Mouse (Mus musculus) lung, postnatal 0 days (tissue): ENCODE results near the gene Erp29. TPM values are rescaled to one million over a fixed set of nuclear protein-coding genes. Genes with fewer than 3 reads are reported as not detected.

Source experiments
- ATAC-seq: fragments of 200-750 bp; cut with Nextera tagmentation; 2 replicates; pipeline ENCODE4 v1.8.0; 2017; ENCODE audit warnings: moderate library complexity
- DNase-seq: peaks from one replicate; pipeline ENCODE4 v3.0.0-alpha.2; 2016; ENCODE audit warnings: low spot score
- H3K27ac ChIP-seq: fragments of 300-500 bp; sonication (generic); 2 replicates; pipeline ENCODE4 v1.5.1; 2014; ENCODE audit warnings: antibody characterized with exemption, mild to moderate bottlenecking, low read length, mixed read lengths
- H3K27me3 ChIP-seq: fragments of 300-500 bp; sonication (generic); replicated peaks from 2 replicates; pipeline ENCODE4 v1.6.1; 2014; ENCODE audit warnings: low read length, mixed read lengths; ENCODE audit not compliant: insufficient read depth
- H3K36me3 ChIP-seq: fragments of 300-500 bp; sonication (generic); 2 replicates; pipeline ENCODE4 v1.6.1; 2014; ENCODE audit warnings: low read length, mixed read lengths; ENCODE audit not compliant: insufficient read depth
- H3K4me1 ChIP-seq: fragments of 300-500 bp; sonication (generic); 2 replicates; pipeline ENCODE4 v1.6.1; 2014; ENCODE audit warnings: antibody characterized with exemption, low read depth, low read length, mixed read lengths; ENCODE audit not compliant: insufficient read depth
- H3K4me2 ChIP-seq: fragments of 300-500 bp; sonication (generic); replicated peaks from 2 replicates; pipeline ENCODE4 v1.6.1; 2014; ENCODE audit warnings: low read depth, mild to moderate bottlenecking, low read length, moderate library complexity, mixed read lengths
- H3K4me3 ChIP-seq: fragments of 300-500 bp; sonication (generic); 2 replicates; pipeline ENCODE4 v1.5.1; 2014; ENCODE audit warnings: low read depth, low read length
- H3K9ac ChIP-seq: fragments of 300-500 bp; sonication (generic); replicated peaks from 2 replicates; pipeline ENCODE4 v1.6.1; 2014; ENCODE audit warnings: low read depth, mild to moderate bottlenecking
- H3K9me3 ChIP-seq: fragments of 300-500 bp; sonication (generic); 2 replicates; pipeline ENCODE4 v1.6.1; 2016; ENCODE audit warnings: low read length, mixed read lengths
- CTCF ChIP-seq: IDR thresholded peaks from 2 replicates; pipeline ENCODE4 v1.5.1; 2016; ENCODE audit warnings: antibody characterized with exemption, mild to moderate bottlenecking
- EP300 ChIP-seq: IDR thresholded peaks from 2 replicates; pipeline ENCODE4 v1.6.1; 2016; ENCODE audit warnings: antibody characterized with exemption, mild to moderate bottlenecking, control low read depth
- WGBS: fragments of 180-500 bp; shearing (Covaris S2); extraction: QIAGEN DNeasy Blood & Tissue Kit; methylation state at CpG from one replicate; pipeline ENCODE4 v1.1.7; 2014; 5-methylcytosine and 5-hydroxymethylcytosine counted together
- polyA plus RNA-seq: library from polyadenylated mRNA; unstranded; fragments of >200 nt; fragmentation: Nextera tagmentation; extraction: Ambion mirVana; gene quantifications from 2 replicates; pipeline ENCODE4 v1.2.1, GENCODE M21; 2015

The Erp29 gene
- polyA plus RNA-seq, 1 experiment from 2014 or later = 123 TPM

DNA sequence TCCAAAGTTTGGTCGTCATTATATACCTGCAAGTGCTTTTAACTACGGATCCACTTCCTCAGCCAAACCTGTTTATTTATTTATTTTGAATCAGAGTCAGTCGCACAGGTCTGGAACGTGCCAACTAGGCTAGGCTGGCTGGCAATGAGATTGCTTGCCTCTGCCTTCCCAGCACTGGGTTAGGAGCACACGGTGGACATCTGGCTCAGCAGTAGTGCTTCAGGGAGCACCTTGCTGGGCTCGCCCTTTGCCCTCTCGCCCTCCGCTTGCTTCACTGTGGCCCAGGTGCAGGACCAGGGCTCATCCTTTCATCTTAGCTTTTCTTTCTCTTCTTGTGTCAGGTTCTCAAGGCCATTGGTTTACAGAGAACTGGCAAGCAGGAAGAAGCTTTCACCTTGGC lies 44.5 kb downstream of the Erp29 start:
- Histone ChIP-seq H3K4me1 (no peaks in the 10 kb centered on the region), H3K4me3 (no peak overlapping the region), H3K4me2 (no peak overlapping the region), H3K9me3 (no peaks in the 10 kb centered on the region), H3K36me3 (peaks cover 7% of the 10 kb centered on the region; the same call in 1 of the 2 replicates), H3K27me3 (no peaks in the 10 kb centered on the region), H3K27ac (no peak overlapping the region), H3K9ac (no peak overlapping the region)
- no peak for DNase-seq
- ATAC-seq = no peak
- 79% methylated on average over 8 of the region's 8 CpGs for WGBS
- no peak for TF ChIP-seq EP300
- no peak for TF ChIP-seq CTCF

DNA sequence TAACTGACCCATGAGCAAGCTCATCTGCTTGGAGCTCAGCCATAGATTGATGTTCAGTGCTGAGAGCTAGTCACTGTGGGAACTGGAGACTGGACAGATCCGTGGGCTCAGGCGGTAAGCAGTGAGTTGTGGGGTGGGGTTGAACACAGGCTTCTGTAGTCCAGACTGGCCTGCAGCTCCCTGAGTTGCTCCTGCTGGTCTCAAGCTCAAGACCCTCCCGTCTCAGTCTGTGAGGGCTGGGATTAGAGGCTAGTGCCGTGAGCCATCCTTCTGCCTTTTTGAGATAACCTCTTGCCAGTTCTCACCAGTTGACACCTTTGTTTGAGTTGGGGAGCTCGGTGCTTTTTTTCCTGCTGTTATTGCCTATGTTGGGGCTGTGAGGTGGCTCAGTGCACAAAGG lies 51.5 kb downstream of the Erp29 start:
- Histone ChIP-seq H3K9ac (no peak overlapping the region), H3K4me2 (no peak overlapping the region), H3K4me3 (no peak overlapping the region), H3K27ac (no peak overlapping the region), H3K27me3 (no peaks in the 10 kb centered on the region), H3K4me1 (no peaks in the 10 kb centered on the region; the same call in 1 of the 2 replicates), H3K9me3 (no peaks in the 10 kb centered on the region), H3K36me3 (0 out of 2 replicates have a peak, but pooled peaks cover 3% of the 10 kb centered on the region)
- ATAC-seq (no peak), DNase-seq (no peak)
- 64% methylated on average over 5 of the region's 5 CpGs for WGBS
- no peak for TF ChIP-seq CTCF
- TF ChIP-seq EP300 = no peak

DNA sequence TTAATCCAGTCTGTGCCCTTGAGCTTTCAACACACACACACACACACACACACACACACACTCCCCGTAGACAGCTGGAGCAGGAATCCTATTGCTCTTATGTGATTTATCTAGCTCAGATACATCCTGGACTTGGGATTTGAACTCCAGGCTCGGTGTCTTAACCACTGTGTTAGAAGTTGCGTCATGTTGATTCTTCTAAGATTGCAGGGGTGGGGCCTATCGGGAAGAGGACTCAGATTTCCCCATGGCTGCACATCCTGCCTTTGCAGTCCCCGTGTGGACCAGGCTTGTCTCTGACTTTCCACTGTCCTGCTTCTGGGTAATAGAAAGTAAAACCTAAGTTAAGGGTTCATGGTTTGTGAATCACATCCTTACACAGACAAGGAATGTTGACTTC lies 52.2 kb downstream of the Erp29 start:
- no peak overlapping the region for H3K4me2 ChIP-seq
- DNase-seq = peak; percentile 41
- no peak overlapping the region for H3K9ac ChIP-seq
- H3K36me3 ChIP-seq = 0 out of 2 replicates have a peak, but pooled peaks cover 3% of the 10 kb centered on the region
- no peak overlapping the region for H3K27ac ChIP-seq
- no peak overlapping the region for H3K4me3 ChIP-seq
- TF ChIP-seq CTCF = no peak
- no peak for TF ChIP-seq EP300
- ATAC-seq = no peak
- no peaks in the 10 kb centered on the region for H3K9me3 ChIP-seq
- no peaks in the 10 kb centered on the region for H3K27me3 ChIP-seq
- no peaks in the 10 kb centered on the region; the same call in 1 of the 2 replicates for H3K4me1 ChIP-seq
- 44% methylated on average over 5 of the region's 5 CpGs for WGBS

DNA sequence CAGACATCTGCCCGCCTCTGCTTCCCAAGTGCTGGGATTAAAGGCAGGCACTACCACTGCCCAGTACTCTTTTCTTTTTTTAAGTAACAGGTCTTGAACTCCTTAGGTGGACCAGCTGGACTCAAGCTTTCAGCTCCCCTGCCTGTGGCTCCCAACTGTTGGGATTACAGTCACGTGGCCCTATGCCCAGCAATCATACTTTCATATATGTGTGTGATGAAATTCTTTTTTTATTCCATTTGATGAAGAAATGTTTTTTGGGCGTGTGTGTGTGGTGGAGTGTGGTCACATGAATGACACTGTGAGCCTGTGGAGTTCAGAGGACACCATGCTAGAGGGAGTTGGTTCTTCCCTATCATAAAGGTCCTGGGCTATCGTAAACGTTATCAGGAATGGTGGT lies 52.8 kb downstream of the Erp29 start:
- DNase-seq = peak; percentile 67
- H3K4me2 ChIP-seq = no peak overlapping the region
- TF ChIP-seq CTCF = no peak
- TF ChIP-seq EP300 = no peak
- H3K4me3 ChIP-seq = no peak overlapping the region
- no peak for ATAC-seq
- 0 out of 2 replicates have a peak overlapping the region, but pooled peaks have one; percentile 3 for H3K9ac ChIP-seq
- H3K36me3 ChIP-seq = 0 out of 2 replicates have a peak, but pooled peaks cover 3% of the 10 kb centered on the region
- H3K27ac ChIP-seq = no peak overlapping the region
- WGBS = 72% methylated on average over 5 of the region's 5 CpGs
- no peaks in the 10 kb centered on the region for H3K9me3 ChIP-seq
- H3K27me3 ChIP-seq = no peaks in the 10 kb centered on the region
- no peaks in the 10 kb centered on the region; the same call in 1 of the 2 replicates for H3K4me1 ChIP-seq

DNA sequence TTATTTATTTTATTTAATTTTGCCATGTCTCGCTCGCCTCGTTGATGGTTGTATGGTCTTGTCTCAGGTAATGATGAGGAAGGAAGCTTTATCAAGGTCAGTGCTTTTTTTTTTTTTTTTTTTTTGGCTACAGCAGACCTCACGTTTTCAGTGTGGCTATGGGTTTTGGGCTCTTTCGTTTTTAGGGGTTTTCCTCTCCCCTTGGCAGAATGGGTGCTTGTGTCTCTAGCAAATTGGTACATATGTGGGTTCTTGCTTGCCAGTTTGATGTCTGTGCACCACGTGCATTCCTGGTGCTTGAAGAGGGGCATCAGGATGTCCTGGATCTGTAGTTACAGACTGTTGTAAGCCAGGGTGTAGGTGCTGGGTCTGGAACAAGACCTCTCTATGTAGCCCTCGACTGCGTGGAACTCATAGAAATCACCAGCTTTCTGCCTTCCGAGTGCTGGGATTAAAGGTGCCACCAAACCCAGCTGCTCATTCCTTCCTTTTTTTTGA lies 53.3 kb downstream of the Erp29 start:
- WGBS = 45% methylated on average over 9 of the region's 9 CpGs
- no peak for DNase-seq
- no peaks in the 10 kb centered on the region for H3K9me3 ChIP-seq
- H3K4me2 ChIP-seq = peak overlapping the region; percentile 97
- 0 out of 2 replicates have a peak overlapping the region, but pooled peaks have one; percentile 3 for H3K9ac ChIP-seq
- H3K4me3 ChIP-seq = peak overlapping the region; percentile 87
- no peaks in the 10 kb centered on the region; the same call in 1 of the 2 replicates for H3K4me1 ChIP-seq
- ATAC-seq = no peak
- TF ChIP-seq EP300 (no peak), CTCF (no peak)
- no peaks in the 10 kb centered on the region for H3K27me3 ChIP-seq
- H3K36me3 ChIP-seq = 0 out of 2 replicates have a peak, but pooled peaks cover 3% of the 10 kb centered on the region
- no peak overlapping the region for H3K27ac ChIP-seq

DNA sequence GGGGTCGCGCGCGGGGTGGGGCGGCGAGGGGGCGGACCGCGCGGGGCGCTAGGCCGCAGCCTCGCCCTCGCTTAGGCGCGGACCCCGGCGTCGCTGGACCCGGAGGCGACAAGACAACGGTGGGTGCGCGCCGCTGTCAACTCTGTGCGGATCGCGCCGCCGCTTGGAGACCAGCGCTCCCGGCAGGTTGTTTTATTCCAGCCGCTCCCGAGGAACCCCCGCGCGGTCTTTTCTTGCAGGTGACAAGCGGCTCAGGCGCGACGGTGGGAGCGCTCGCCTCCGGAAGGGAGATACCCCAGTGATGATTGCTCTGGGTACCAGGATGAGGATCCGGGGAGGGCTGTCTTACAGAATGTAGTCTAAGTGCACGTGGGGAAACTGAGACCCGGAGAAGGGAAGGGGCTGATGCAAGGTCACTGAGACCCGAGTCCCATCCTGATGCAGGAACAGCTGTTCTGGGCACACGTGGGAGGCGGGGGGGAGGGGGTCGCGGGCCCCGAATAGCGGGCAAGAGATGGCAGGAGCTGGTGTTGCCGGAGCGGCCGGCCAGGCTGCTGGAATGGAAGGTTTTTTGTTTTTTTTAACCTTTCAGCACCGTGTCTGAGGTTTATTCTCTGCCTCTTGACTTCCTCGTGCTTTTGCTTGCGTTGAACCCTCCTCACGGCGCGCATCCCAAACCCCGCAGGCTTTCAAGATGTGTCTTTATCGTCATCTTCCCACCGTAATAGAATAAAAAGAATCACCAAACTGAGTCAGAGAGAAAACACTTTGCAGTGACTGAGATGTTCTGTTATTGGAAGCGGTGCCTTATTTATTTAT lies 54.0 kb downstream of the Erp29 start:
- WGBS = 2% methylated on average over 60 of the region's 67 CpGs
- Histone ChIP-seq H3K4me2 (peak overlapping the region; percentile 97), H3K27ac (peak overlapping the region; percentile 90), H3K9ac (peak overlapping the region; percentile 75), H3K9me3 (no peaks in the 10 kb centered on the region), H3K4me1 (no peaks in the 10 kb centered on the region; the same call in 1 of the 2 replicates), H3K36me3 (no peaks in the 10 kb centered on the region), H3K4me3 (peak overlapping the region; percentile 87), H3K27me3 (no peaks in the 10 kb centered on the region)
- TF ChIP-seq CTCF = no peak
- TF ChIP-seq EP300 = no peak
- peak; percentile 65 for ATAC-seq
- DNase-seq = peak; percentile 67
